Mouse (Mus musculus) embryo, embryonic 11.5 days (tissue): ENCODE data around the gene Znrf4.

ENCODE experiments used
- DNase-seq: peaks from one replicate; pipeline ENCODE4 v3.0.0-alpha.2; 2012; ENCODE audit warnings: low read depth, low spot score

The Znrf4 gene

GRCm38 (mm10) chr17:56490438-56491152 lies 21.6 kb downstream of the Znrf4 start:
- DNase-seq, result no peak

GRCm38 (mm10) chr17:56488028-56488427 lies 24.2 kb downstream of the Znrf4 start:
- no peak for DNase-seq

GRCm38 (mm10) chr17:56487441-56487888 lies 24.8 kb downstream of the Znrf4 start:
- DNase-seq, result no peak

GRCm38 (mm10) chr17:56485926-56486325 lies 26.3 kb downstream of the Znrf4 start:
- DNase-seq, result no peak

GRCm38 (mm10) chr17:56485118-56485517 lies 27.1 kb downstream of the Znrf4 start:
- no peak for DNase-seq

- DNase-seq, result no peak
Observed at GRCm38 (mm10) chr17:56482671-56483070, 29.6 kb downstream of the Znrf4 start.

- DNase-seq, result no peak
Observed at GRCm38 (mm10) chr17:56479358-56479757, 32.9 kb downstream of the Znrf4 start.

GRCm38 (mm10) chr17:56478191-56478611 lies 34.0 kb downstream of the Znrf4 start:
- DNase-seq, result no peak

- no peak for DNase-seq
Observed at GRCm38 (mm10) chr17:56477191-56477818, 34.9 kb downstream of the Znrf4 start.

- DNase-seq, result peak; percentile 94
Observed at GRCm38 (mm10) chr17:56476402-56476752, 35.9 kb downstream of the Znrf4 start, which contains the start of gene Ptprs. Ptprs (minus strand) TSS chr17:56476483.

- no peak for DNase-seq
Observed at GRCm38 (mm10) chr17:56475584-56476401, 36.4 kb downstream of the Znrf4 start.

GRCm38 (mm10) chr17:56474831-56475581 lies 37.2 kb downstream of the Znrf4 start:
- no peak for DNase-seq

- no peak for DNase-seq
Observed at GRCm38 (mm10) chr17:56474311-56474830, 37.9 kb downstream of the Znrf4 start.

GRCm38 (mm10) chr17:56473611-56473905 lies 38.7 kb downstream of the Znrf4 start:
- DNase-seq, result no peak

GRCm38 (mm10) chr17:56472733-56473610 lies 39.3 kb downstream of the Znrf4 start:
- DNase-seq, result no peak

GRCm38 (mm10) chr17:56472121-56472520 lies 40.1 kb downstream of the Znrf4 start:
- no peak for DNase-seq

- no peak for DNase-seq
Observed at GRCm38 (mm10) chr17:56471136-56471535, 41.1 kb downstream of the Znrf4 start.

GRCm38 (mm10) chr17:56470571-56470970 lies 41.7 kb downstream of the Znrf4 start:
- DNase-seq, result no peak

- DNase-seq, result no peak
Observed at GRCm38 (mm10) chr17:56470001-56470436, 42.2 kb downstream of the Znrf4 start.

- DNase-seq, result no peak
Observed at GRCm38 (mm10) chr17:56469275-56469674, 43.0 kb downstream of the Znrf4 start.
